Mouse (Mus musculus) liver, adult 2 months (tissue): ENCODE measurements around the gene Katnb1.

Experiments used
- CTCF ChIP-seq: fragments of 200-500 bp; IDR thresholded peaks from 2 replicates; pipeline ENCODE4 v1.5.1; 2011; ENCODE audit warnings: low read depth, low read length, control low read depth
- POLR2A ChIP-seq: fragments of 200-500 bp; IDR thresholded peaks from 2 replicates; pipeline ENCODE4 v1.6.1; 2011; ENCODE audit warnings: low read length, control low read depth; ENCODE audit not compliant: insufficient read depth; ENCODE audit errors: extremely low read depth

GRCm38 (mm10) chr8:95138341-95139050, 57.5 kb downstream of the Katnb1 start:
- TF ChIP-seq CTCF (no peak), POLR2A (no peak)
